Mouse (Mus musculus) E14TG2a.4 (cell line): ENCODE measurements around the gene Clspn.
A peak's percentile ranks its signal among the peaks of the same experiment; 100 is the strongest.

ENCODE experiments used
- H3K27me3 ChIP-seq: 2 replicates; pipeline ENCODE4 v1.6.1; 2014; ENCODE audit warnings: low read length, control low read depth; ENCODE audit not compliant: insufficient read depth
- H3K36me3 ChIP-seq: 2 replicates; pipeline ENCODE4 v1.6.1; 2014; ENCODE audit warnings: low read length, control low read depth; ENCODE audit not compliant: insufficient read depth
- H3K4me1 ChIP-seq: replicated peaks from 2 replicates; pipeline ENCODE4 v1.6.1; 2014; ENCODE audit warnings: low read depth, low read length, control low read depth
- H3K4me3 ChIP-seq: replicated peaks from 2 replicates; pipeline ENCODE4 v1.5.1; 2014; ENCODE audit warnings: mild to moderate bottlenecking, low read length
- H3K9me3 ChIP-seq: 2 replicates; pipeline ENCODE4 v1.6.1; 2014; ENCODE audit warnings: low read length, control low read depth
- CTCF ChIP-seq: conservative IDR thresholded peaks from 2 replicates; pipeline ENCODE4 v1.5.1; 2014; ENCODE audit warnings: low read length
- NANOG ChIP-seq: IDR thresholded peaks from 2 replicates; pipeline ENCODE4 v1.6.1; 2014; ENCODE audit warnings: borderline replicate concordance, low read length, mixed read lengths
- POU5F1 ChIP-seq: IDR thresholded peaks from 2 replicates; pipeline ENCODE4 v1.6.1; 2014; ENCODE audit warnings: low read length, borderline replicate concordance

Clspn gene

GRCm38 (mm10) chr4:126552136-126552535, 4.6 kb upstream of the Clspn start:
- H3K36me3 ChIP-seq: no peaks in the 10 kb centered on the region
- peaks cover 4% of the 10 kb centered on the region for H3K4me1 ChIP-seq
- no peak for TF ChIP-seq CTCF
- TF ChIP-seq NANOG: no peak
- no peak for TF ChIP-seq POU5F1
- H3K9me3 ChIP-seq: no peaks in the 10 kb centered on the region
- H3K4me3 ChIP-seq: no peak overlapping the region
- H3K27me3 ChIP-seq: 0 out of 2 replicates have a peak, but pooled peaks cover 3% of the 10 kb centered on the region

- Histone ChIP-seq H3K27me3 (0 out of 2 replicates have a peak, but pooled peaks cover 3% of the 10 kb centered on the region), H3K36me3 (no peaks in the 10 kb centered on the region), H3K4me3 (no peak overlapping the region), H3K9me3 (no peaks in the 10 kb centered on the region), H3K4me1 (peaks cover 12% of the 10 kb centered on the region)
- no peak for TF ChIP-seq NANOG
- TF ChIP-seq POU5F1: no peak
- no peak for TF ChIP-seq CTCF
Measured at GRCm38 (mm10) chr4:126553105-126553504, 3.6 kb upstream of the Clspn start.

DNA sequence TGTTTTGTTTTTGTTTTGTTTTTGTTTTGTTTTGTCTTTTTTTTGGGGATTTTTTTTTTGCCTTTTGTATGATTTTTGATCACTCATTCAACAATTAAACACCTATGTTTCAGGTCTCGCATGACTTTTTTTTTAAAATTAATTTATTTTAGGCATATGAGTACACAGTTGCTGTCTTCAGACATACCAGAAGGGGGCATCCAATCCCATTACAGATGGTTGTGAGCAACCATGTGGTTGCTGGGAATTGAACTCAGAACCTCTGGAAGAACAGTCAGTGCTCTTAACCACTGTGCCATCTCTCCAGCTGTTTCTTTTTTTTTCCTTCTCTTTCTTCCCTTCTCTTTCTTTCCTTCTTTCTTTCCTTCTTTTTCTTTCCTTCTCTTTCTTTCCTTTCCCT, 3.0 kb upstream of the Clspn start:
- Histone ChIP-seq H3K4me3 (no peak overlapping the region), H3K4me1 (peaks cover 15% of the 10 kb centered on the region), H3K36me3 (no peaks in the 10 kb centered on the region), H3K27me3 (0 out of 2 replicates have a peak, but pooled peaks cover 3% of the 10 kb centered on the region), H3K9me3 (no peaks in the 10 kb centered on the region)
- TF ChIP-seq POU5F1 (no peak), CTCF (peak; percentile 26)

DNA sequence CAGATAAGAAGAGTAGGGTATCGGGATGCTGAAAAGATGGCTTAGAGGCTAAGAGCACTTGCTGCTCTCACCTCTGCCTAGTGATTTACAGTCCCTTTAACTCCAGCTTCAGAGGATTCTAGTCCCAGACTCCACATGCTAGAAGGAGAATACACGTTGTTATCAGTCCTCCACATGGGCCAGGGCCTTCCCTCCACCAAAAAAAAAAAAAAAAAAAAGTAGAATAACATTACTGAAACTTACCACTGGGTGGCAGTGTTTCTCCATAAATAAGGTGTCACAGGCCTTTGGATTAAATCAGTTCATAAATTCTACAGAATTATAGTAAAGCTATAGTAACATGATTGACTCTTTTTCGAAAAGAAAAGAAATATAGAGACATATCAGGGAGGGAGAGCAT, 2.3 kb upstream of the Clspn start:
- H3K27me3 ChIP-seq: 0 out of 2 replicates have a peak, but pooled peaks cover 3% of the 10 kb centered on the region
- H3K4me1 ChIP-seq: peaks cover 15% of the 10 kb centered on the region
- H3K36me3 ChIP-seq: no peaks in the 10 kb centered on the region
- H3K4me3 ChIP-seq: no peak overlapping the region
- H3K9me3 ChIP-seq: no peaks in the 10 kb centered on the region
- TF ChIP-seq CTCF (peak; percentile 30), NANOG (no peak)

DNA sequence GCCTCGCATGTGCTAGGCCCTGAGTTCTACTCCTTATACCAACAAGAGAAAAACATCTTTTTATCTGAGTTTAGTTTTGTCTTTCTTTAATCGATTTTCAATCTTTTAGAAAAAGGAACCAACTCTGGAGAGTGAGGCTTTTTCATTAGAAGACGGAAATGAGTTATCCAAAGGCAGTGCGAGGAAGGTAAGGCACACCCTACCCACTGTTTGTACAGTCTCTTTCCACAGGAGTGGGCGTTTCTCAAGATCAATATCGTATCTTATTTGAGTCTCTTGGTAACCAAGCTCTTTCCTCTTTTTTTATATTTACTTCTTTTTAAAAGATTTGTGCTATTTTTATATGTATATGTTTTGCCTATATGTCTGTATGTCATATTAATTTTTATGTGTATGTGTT, 7.1 kb downstream of the Clspn start:
- no peak overlapping the region for H3K4me3 ChIP-seq
- no peaks in the 10 kb centered on the region for H3K27me3 ChIP-seq
- H3K36me3 ChIP-seq: peaks cover 83% of the 10 kb centered on the region
- peaks cover 9% of the 10 kb centered on the region for H3K4me1 ChIP-seq
- TF ChIP-seq NANOG (no peak), POU5F1 (no peak), CTCF (no peak)
- H3K9me3 ChIP-seq: no peaks in the 10 kb centered on the region

- Histone ChIP-seq H3K4me3 (no peak overlapping the region), H3K27me3 (no peaks in the 10 kb centered on the region), H3K9me3 (no peaks in the 10 kb centered on the region), H3K4me1 (peaks cover 9% of the 10 kb centered on the region), H3K36me3 (peaks cover 95% of the 10 kb centered on the region)
- TF ChIP-seq CTCF (no peak), POU5F1 (no peak), NANOG (no peak)
Measured at GRCm38 (mm10) chr4:126567243-126567642, 10.5 kb downstream of the Clspn start.

DNA sequence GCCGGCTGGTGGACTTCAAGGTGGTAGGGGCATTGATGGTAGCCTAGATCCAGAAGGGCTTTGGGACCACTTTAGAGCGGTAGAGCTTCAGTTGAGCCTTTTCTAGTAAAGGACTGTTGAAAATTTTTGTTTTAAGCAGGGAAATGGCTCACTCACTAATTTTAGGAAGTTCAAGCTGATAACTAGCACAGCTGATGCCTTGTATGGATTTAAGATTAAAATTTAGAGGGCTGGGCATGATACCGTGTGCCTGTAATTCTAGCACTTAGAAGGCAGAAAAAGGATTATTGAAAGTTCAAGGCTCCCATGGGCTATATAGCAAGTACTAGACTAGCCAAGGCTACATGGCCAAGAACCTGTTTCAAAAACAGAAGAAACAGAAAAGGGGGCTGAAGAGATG, 13.0 kb downstream of the Clspn start:
- Histone ChIP-seq H3K4me1 (peaks cover 9% of the 10 kb centered on the region), H3K27me3 (no peaks in the 10 kb centered on the region), H3K4me3 (no peak overlapping the region), H3K9me3 (peaks cover 10% of the 10 kb centered on the region), H3K36me3 (peaks cover 96% of the 10 kb centered on the region)
- TF ChIP-seq POU5F1: no peak
- no peak for TF ChIP-seq CTCF
- TF ChIP-seq NANOG: no peak

DNA sequence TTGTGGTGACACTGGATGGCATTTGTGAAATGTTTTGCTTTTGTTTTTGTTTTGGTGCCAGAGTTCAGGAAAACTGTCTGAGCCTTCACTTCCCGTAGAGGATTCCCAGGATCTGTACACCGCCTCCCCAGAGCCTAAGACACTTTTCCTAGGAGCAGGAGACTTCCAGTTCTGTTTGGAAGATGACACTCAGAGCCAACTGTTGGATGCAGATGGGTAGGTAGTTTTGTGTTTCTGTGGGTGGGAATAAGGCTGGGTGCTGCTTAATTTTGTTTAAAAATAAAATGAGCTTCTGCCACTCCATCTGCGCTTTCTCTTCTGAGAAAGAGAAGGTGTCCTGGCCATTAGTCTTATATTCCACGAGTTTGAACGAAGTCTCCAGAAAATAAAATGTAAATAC, 19.5 kb downstream of the Clspn start:
- TF ChIP-seq NANOG (no peak), CTCF (no peak)
- H3K27me3 ChIP-seq: no peaks in the 10 kb centered on the region

GRCm38 (mm10) chr4:126577920-126578319, 21.2 kb downstream of the Clspn start:
- no peak overlapping the region for H3K4me3 ChIP-seq

More for the DNA sequence above, 19.5 kb downstream of the Clspn start:
- H3K4me1 ChIP-seq: no peaks in the 10 kb centered on the region
- H3K9me3 ChIP-seq: peaks cover 11% of the 10 kb centered on the region
- peaks cover 100% of the 10 kb centered on the region for H3K36me3 ChIP-seq
- H3K4me3 ChIP-seq: no peak overlapping the region

More at GRCm38 (mm10) chr4:126577920-126578319, 21.2 kb downstream of the Clspn start:
- TF ChIP-seq NANOG (no peak), CTCF (no peak), POU5F1 (no peak)
- peaks cover 97% of the 10 kb centered on the region for H3K36me3 ChIP-seq
- H3K9me3 ChIP-seq: peaks cover 11% of the 10 kb centered on the region
- no peaks in the 10 kb centered on the region for H3K4me1 ChIP-seq
- H3K27me3 ChIP-seq: no peaks in the 10 kb centered on the region
